Mouse (Mus musculus) myocyte (in vitro differentiated cells): ENCODE measurements around the gene Fau. TPM values are rescaled to one million over a fixed set of nuclear protein-coding genes. Genes with fewer than 3 reads are reported as not detected.

ENCODE experiments used
- H3K27me3 ChIP-seq: one replicate; pipeline ENCODE4 v1.6.1; 2011; ENCODE audit not compliant: control insufficient read depth, insufficient read depth, insufficient read length
- H3K36me3 ChIP-seq: one replicate; pipeline ENCODE4 v1.6.1; 2011; ENCODE audit not compliant: control insufficient read depth, insufficient read depth
- H3K4me2 ChIP-seq: one replicate; pipeline ENCODE4 v1.6.1; 2011; ENCODE audit warnings: low read depth, control low read depth
- H3K4me3 ChIP-seq: one replicate; pipeline ENCODE4 v1.5.1; 2011; ENCODE audit warnings: mild to moderate bottlenecking, control low read depth, moderate library complexity
- H3K79me2 ChIP-seq: one replicate; pipeline ENCODE4 v1.6.1; 2011; ENCODE audit not compliant: control insufficient read depth, insufficient read depth
- H3ac ChIP-seq: one replicate; pipeline ENCODE4 v1.6.1; 2011; ENCODE audit not compliant: control insufficient read depth, insufficient read length
- CEBPB ChIP-seq: IDR thresholded peaks from 2 replicates; pipeline ENCODE4 v1.6.1; 2011; ENCODE audit warnings: mild to moderate bottlenecking, moderate library complexity; ENCODE audit not compliant: poor library complexity, insufficient read depth, severe bottlenecking
- E2F4 ChIP-seq: IDR thresholded peaks from one replicate; pipeline ENCODE4 v1.6.1; 2011; ENCODE audit warnings: mild to moderate bottlenecking, control low read depth, moderate library complexity; ENCODE audit not compliant: insufficient read depth
- MAX ChIP-seq: IDR thresholded peaks from one replicate; pipeline ENCODE4 v1.6.1; 2011; ENCODE audit warnings: low read depth, mild to moderate bottlenecking, control low read depth
- MYOD1 ChIP-seq, 3 experiments: IDR thresholded peaks; one replicate each; pipeline ENCODE4 v1.6.1; 2011; ENCODE audit warnings: control low read depth in 2 of 3, low read depth in 2 of 3, mild to moderate bottlenecking in 2 of 3, moderate library complexity in 1 of 3; ENCODE audit not compliant: insufficient read length in 2 of 3, control insufficient read depth in 1 of 3
- MYOG ChIP-seq, 3 experiments: IDR thresholded peaks; one replicate each; pipeline ENCODE4 v1.6.1; 2011; ENCODE audit warnings: control low read depth in 2 of 3, low read depth in 2 of 3, mild to moderate bottlenecking in 2 of 3; ENCODE audit not compliant: insufficient read length in 2 of 3, control insufficient read depth in 1 of 3, insufficient read depth in 1 of 3
- POLR2A ChIP-seq: IDR thresholded peaks from one replicate; pipeline ENCODE4 v1.6.1; 2011; ENCODE audit warnings: low read depth, mild to moderate bottlenecking, control low read depth, moderate library complexity; ENCODE audit not compliant: insufficient read length
- POLR2AphosphoS2 ChIP-seq: IDR thresholded peaks from one replicate; pipeline ENCODE4 v1.6.1; 2011; ENCODE audit warnings: low read depth, control low read depth; ENCODE audit not compliant: insufficient read length
- REST ChIP-seq: IDR thresholded peaks from one replicate; pipeline ENCODE4 v1.6.1; 2011; ENCODE audit warnings: mild to moderate bottlenecking, control low read depth, moderate library complexity; ENCODE audit not compliant: insufficient read depth, insufficient read length
- SRF ChIP-seq: IDR thresholded peaks from one replicate; pipeline ENCODE4 v1.6.1; 2011; ENCODE audit warnings: low read depth; ENCODE audit not compliant: control insufficient read depth, insufficient read length
- TCF12 ChIP-seq: IDR thresholded peaks from one replicate; pipeline ENCODE4 v1.6.1; 2011; ENCODE audit warnings: mild to moderate bottlenecking, control low read depth; ENCODE audit not compliant: poor library complexity, insufficient read depth, severe bottlenecking
- TCF3 ChIP-seq: IDR thresholded peaks from one replicate; pipeline ENCODE4 v1.6.1; 2011; ENCODE audit warnings: low read depth, control low read depth; ENCODE audit not compliant: insufficient read length
- USF1 ChIP-seq: IDR thresholded peaks from one replicate; pipeline ENCODE4 v1.6.1; 2011; ENCODE audit warnings: low read depth, mild to moderate bottlenecking, control low read depth, moderate library complexity
- polyA plus RNA-seq: library from polyadenylated mRNA; unstranded; fragments of >200 nt; fragmentation: generic; extraction: Trizol; gene quantifications from one replicate; pipeline ENCODE4 v1.2.1, GENCODE M21; 2012; ENCODE audit warnings: missing spikeins

Fau gene
- polyA plus RNA-seq, 1 experiment, result 2,772 TPM

GRCm38 (mm10) chr19:6076564-6077393 is 19.1 kb downstream of the Fau start, which contains the start of gene Vps51:
Gene Vps51, minus strand, starts transcription at chr19:6077231.
- H3ac ChIP-seq, result peak within 1 kb of the TSS; percentile 17
- peaks cover 17% of the 10 kb centered on the region for H3K79me2 ChIP-seq
- TF ChIP-seq POLR2AphosphoS2 (peak; percentile 64), SRF (peak; percentile 78), POLR2A (peak; percentile 55), MAX (peak; percentile 75), E2F4 (no peak), CEBPB (0 out of 2 replicates have a peak, but pooled peaks have one; percentile 1), REST (no peak), MYOD1 (IDR thresholded peaks at IDR 0.05; ENCODE audit: control insufficient read depth in 1 of 3, insufficient read length in 2 of 3, low read depth in 2 of 3) (peak in 2 of 3 experiments; percentile 44 to 52), MYOG (IDR thresholded peaks at IDR 0.05; ENCODE audit: control insufficient read depth in 1 of 3, insufficient read depth in 1 of 3, insufficient read length in 2 of 3, low read depth in 2 of 3) (peak in 2 of 3 experiments; percentile 38 to 77), TCF12 (no peak)
- H3K4me3 ChIP-seq, result peak within 1 kb of the TSS; percentile 65
- peak within 1 kb of the TSS; percentile 95 for H3K4me2 ChIP-seq
- peaks cover 3% of the 10 kb centered on the region for H3K36me3 ChIP-seq
- H3K27me3 ChIP-seq, result no peaks in the 10 kb centered on the region

- Histone ChIP-seq H3ac (no peak within 1 kb of the TSS), H3K27me3 (no peaks in the 10 kb centered on the region), H3K4me3 (no peak within 1 kb of the TSS), H3K36me3 (no peaks in the 10 kb centered on the region), H3K4me2 (no peak within 1 kb of the TSS), H3K79me2 (peaks cover 35% of the 10 kb centered on the region)
- no peak for TF ChIP-seq TCF3
- no peak for TF ChIP-seq MYOG (IDR thresholded peaks at IDR 0.05; ENCODE audit: control insufficient read depth in 1 of 3, insufficient read depth in 1 of 3, insufficient read length in 2 of 3, low read depth in 2 of 3)
- no peak for TF ChIP-seq USF1
- TF ChIP-seq REST, result no peak
- no peak for TF ChIP-seq CEBPB
- no peak for TF ChIP-seq SRF
- TF ChIP-seq E2F4, result no peak
- no peak for TF ChIP-seq MYOD1 (IDR thresholded peaks at IDR 0.05; ENCODE audit: control insufficient read depth in 1 of 3, insufficient read length in 2 of 3, low read depth in 2 of 3)
- no peak for TF ChIP-seq MAX
- no peak for TF ChIP-seq POLR2AphosphoS2
- no peak for TF ChIP-seq POLR2A
- no peak for TF ChIP-seq TCF12
These were observed 22.4 kb downstream of the Fau start, which contains the start of gene Tmem262 for GRCm38 (mm10) chr19:6079983-6080480. Gene Tmem262, plus strand, starts transcription at chr19:6080033.

- Histone ChIP-seq H3K4me3 (no peak within 1 kb of the TSS), H3K4me2 (no peak within 1 kb of the TSS), H3K27me3 (no peaks in the 10 kb centered on the region), H3ac (no peak within 1 kb of the TSS), H3K36me3 (no peaks in the 10 kb centered on the region), H3K79me2 (peaks cover 37% of the 10 kb centered on the region)
- TF ChIP-seq POLR2AphosphoS2, result no peak
- no peak for TF ChIP-seq CEBPB
- TF ChIP-seq SRF, result no peak
- TF ChIP-seq MYOG (IDR thresholded peaks at IDR 0.05; ENCODE audit: control insufficient read depth in 1 of 3, insufficient read depth in 1 of 3, insufficient read length in 2 of 3, low read depth in 2 of 3), result no peak
- TF ChIP-seq MYOD1 (IDR thresholded peaks at IDR 0.05; ENCODE audit: control insufficient read depth in 1 of 3, insufficient read length in 2 of 3, low read depth in 2 of 3), result no peak
- TF ChIP-seq TCF12, result no peak
- TF ChIP-seq USF1, result no peak
- no peak for TF ChIP-seq REST
- no peak for TF ChIP-seq POLR2A
- TF ChIP-seq E2F4, result no peak
- TF ChIP-seq MAX, result no peak
- TF ChIP-seq TCF3, result no peak
These were observed 24.5 kb downstream of the Fau start, which contains the start of gene Gm28374 for GRCm38 (mm10) chr19:6082156-6082555. Gene Gm28374, minus strand, starts transcription at chr19:6082256.

- Histone ChIP-seq H3K79me2 (peaks cover 47% of the 10 kb centered on the region), H3K4me3 (peak within 1 kb of the TSS; percentile 89), H3K36me3 (no peaks in the 10 kb centered on the region), H3ac (peak within 1 kb of the TSS; percentile 74), H3K27me3 (no peaks in the 10 kb centered on the region), H3K4me2 (peak within 1 kb of the TSS; percentile 97)
- TF ChIP-seq REST (no peak), E2F4 (peak; percentile 99), MYOD1 (IDR thresholded peaks at IDR 0.05; ENCODE audit: control insufficient read depth in 1 of 3, insufficient read length in 2 of 3, low read depth in 2 of 3) (peak in 2 of 3 experiments; percentile 16), CEBPB (no peak), MYOG (IDR thresholded peaks at IDR 0.05; ENCODE audit: control insufficient read depth in 1 of 3, insufficient read depth in 1 of 3, insufficient read length in 2 of 3, low read depth in 2 of 3) (peak in 2 of 3 experiments; percentile 9 to 63), TCF12 (no peak), POLR2AphosphoS2 (peak; percentile 20), POLR2A (peak; percentile 64), USF1 (no peak), MAX (no peak), SRF (peak; percentile 94), TCF3 (no peak)
These were observed 27.0 kb downstream of the Fau start, which contains the start of the genes Zfpl1 and Cdca5 for GRCm38 (mm10) chr19:6084478-6085248. Gene Zfpl1, minus strand, starts transcription at chr19:6084956. Gene Cdca5, plus strand, starts transcription at chr19:6084983.
